Mouse (Mus musculus) neural tube, embryonic 14.5 days (tissue): ENCODE results near the gene Tmem88. TPM values are rescaled to one million over a fixed set of nuclear protein-coding genes. Genes with fewer than 3 reads are reported as not detected.

Experiments used
- ATAC-seq: fragments of 200-750 bp; cut with Nextera tagmentation; 2 replicates; pipeline ENCODE4 v1.8.0; 2017; ENCODE audit warnings: low read depth, mild to moderate bottlenecking, moderate TSS enrichment, moderate library complexity
- H3K27ac ChIP-seq: fragments of 300-500 bp; sonication (generic); 2 replicates; pipeline ENCODE4 v1.5.1; 2014; ENCODE audit warnings: low read depth, mild to moderate bottlenecking, control low read depth, low read length, moderate library complexity, mixed read lengths
- H3K27me3 ChIP-seq: fragments of 300-500 bp; sonication (generic); 2 replicates; pipeline ENCODE4 v1.6.1; 2014; ENCODE audit warnings: low read length; ENCODE audit not compliant: control insufficient read depth, insufficient read depth
- H3K36me3 ChIP-seq: fragments of 300-500 bp; sonication (generic); 2 replicates; pipeline ENCODE4 v1.6.1; 2014; ENCODE audit warnings: low read length, mixed read lengths; ENCODE audit not compliant: control insufficient read depth, insufficient read depth
- H3K4me1 ChIP-seq: fragments of 300-500 bp; sonication (generic); 2 replicates; pipeline ENCODE4 v1.6.1; 2014; ENCODE audit warnings: low read length; ENCODE audit not compliant: control insufficient read depth, insufficient read depth
- H3K4me2 ChIP-seq: fragments of 300-500 bp; sonication (generic); 2 replicates; pipeline ENCODE4 v1.6.1; 2014; ENCODE audit warnings: mild to moderate bottlenecking, low read depth, low read length, control low read depth
- H3K4me3 ChIP-seq: fragments of 300-500 bp; sonication (generic); 2 replicates; pipeline ENCODE4 v1.5.1; 2014; ENCODE audit warnings: low read depth, low read length, control low read depth, mixed read lengths
- H3K9ac ChIP-seq: fragments of 300-500 bp; sonication (generic); replicated peaks from 2 replicates; pipeline ENCODE4 v1.6.1; 2014; ENCODE audit warnings: low read depth, mild to moderate bottlenecking, control low read depth, low read length, mixed read lengths
- H3K9me3 ChIP-seq: fragments of 300-500 bp; sonication (generic); 2 replicates; pipeline ENCODE4 v1.6.1; 2016; ENCODE audit warnings: low read length; ENCODE audit not compliant: control insufficient read depth
- WGBS: fragments of 180-500 bp; shearing (Covaris S2); extraction: QIAGEN DNeasy Blood & Tissue Kit; methylation state at CpG from one replicate; pipeline ENCODE4 v1.1.7; 2014; 5-methylcytosine and 5-hydroxymethylcytosine counted together
- polyA plus RNA-seq: library from polyadenylated mRNA; unstranded; fragments of >200 nt; fragmentation: Nextera tagmentation; extraction: Ambion mirVana; gene quantifications from 2 replicates; pipeline ENCODE4 v1.2.1, GENCODE M21; 2014

Tmem88 gene
- polyA plus RNA-seq, 1 experiment from 2014 or later, result 2.3 TPM

GRCm38 (mm10) chr11:69428751-69429150 is 30.7 kb upstream of the Tmem88 start:
- H3K4me2 ChIP-seq, result no peak overlapping the region
- H3K9ac ChIP-seq, result no peak overlapping the region
- H3K36me3 ChIP-seq, result no peaks in the 10 kb centered on the region
- no peak overlapping the region for H3K4me3 ChIP-seq
- 38% methylated on average over 4 of the region's 4 CpGs for WGBS
- no peak for ATAC-seq
- H3K27ac ChIP-seq, result no peak overlapping the region
- H3K4me1 ChIP-seq, result 0 out of 2 replicates have a peak, but pooled peaks cover 4% of the 10 kb centered on the region
- H3K27me3 ChIP-seq, result no peaks in the 10 kb centered on the region
- no peaks in the 10 kb centered on the region for H3K9me3 ChIP-seq

GRCm38 (mm10) chr11:69426246-69426645 is 28.2 kb upstream of the Tmem88 start:
- peaks cover 14% of the 10 kb centered on the region; the same call in 1 of the 2 replicates for H3K27me3 ChIP-seq
- no peaks in the 10 kb centered on the region for H3K4me1 ChIP-seq
- no peak for ATAC-seq
- no peak overlapping the region for H3K9ac ChIP-seq
- H3K27ac ChIP-seq, result no peak overlapping the region
- WGBS, result 95% methylated on average over 2 of the region's 2 CpGs
- no peaks in the 10 kb centered on the region for H3K9me3 ChIP-seq
- no peaks in the 10 kb centered on the region for H3K36me3 ChIP-seq
- H3K4me2 ChIP-seq, result no peak overlapping the region
- H3K4me3 ChIP-seq, result no peak overlapping the region

GRCm38 (mm10) chr11:69423885-69424284 is 25.9 kb upstream of the Tmem88 start:
- peaks cover 16% of the 10 kb centered on the region for H3K4me1 ChIP-seq
- H3K27ac ChIP-seq, result no peak overlapping the region
- no peak for ATAC-seq
- H3K9me3 ChIP-seq, result no peaks in the 10 kb centered on the region
- H3K4me2 ChIP-seq, result no peak overlapping the region
- no peak overlapping the region for H3K4me3 ChIP-seq
- H3K36me3 ChIP-seq, result no peaks in the 10 kb centered on the region
- peaks cover 14% of the 10 kb centered on the region; the same call in 1 of the 2 replicates for H3K27me3 ChIP-seq
- 78% methylated on average over 6 of the region's 6 CpGs for WGBS
- no peak overlapping the region for H3K9ac ChIP-seq

GRCm38 (mm10) chr11:69422842-69423241 is 24.8 kb upstream of the Tmem88 start:
- H3K4me3 ChIP-seq, result no peak overlapping the region
- H3K4me1 ChIP-seq, result peaks cover 19% of the 10 kb centered on the region
- no peak overlapping the region for H3K4me2 ChIP-seq
- H3K9ac ChIP-seq, result no peak overlapping the region
- ATAC-seq, result no peak
- peaks cover 14% of the 10 kb centered on the region; the same call in 1 of the 2 replicates for H3K27me3 ChIP-seq
- H3K36me3 ChIP-seq, result no peaks in the 10 kb centered on the region
- WGBS, result 86% methylated on average over 10 of the region's 10 CpGs
- no peaks in the 10 kb centered on the region for H3K9me3 ChIP-seq
- H3K27ac ChIP-seq, result no peak overlapping the region

GRCm38 (mm10) chr11:69421131-69421977 is 23.3 kb upstream of the Tmem88 start:
- no peak overlapping the region for H3K9ac ChIP-seq
- peaks cover 28% of the 10 kb centered on the region for H3K4me1 ChIP-seq
- H3K4me3 ChIP-seq, result no peak overlapping the region
- WGBS, result 13% methylated on average over 25 of the region's 25 CpGs
- no peaks in the 10 kb centered on the region for H3K9me3 ChIP-seq
- H3K27me3 ChIP-seq, result peaks cover 14% of the 10 kb centered on the region; the same call in 1 of the 2 replicates
- H3K36me3 ChIP-seq, result no peaks in the 10 kb centered on the region
- 0 out of 2 replicates have a peak overlapping the region, but pooled peaks have one; percentile 99 for H3K4me2 ChIP-seq
- no peak overlapping the region for H3K27ac ChIP-seq
- no peak for ATAC-seq

GRCm38 (mm10) chr11:69420554-69421000 is 22.5 kb upstream of the Tmem88 start:
- WGBS, result 8% methylated on average over 10 of the region's 10 CpGs
- peaks cover 14% of the 10 kb centered on the region; the same call in 1 of the 2 replicates for H3K27me3 ChIP-seq
- H3K27ac ChIP-seq, result no peak overlapping the region
- H3K4me2 ChIP-seq, result peak overlapping the region; percentile 99
- peak overlapping the region; percentile 83 for H3K4me3 ChIP-seq
- H3K4me1 ChIP-seq, result peaks cover 28% of the 10 kb centered on the region
- H3K9ac ChIP-seq, result 0 out of 2 replicates have a peak overlapping the region, but pooled peaks have one; percentile 18
- H3K9me3 ChIP-seq, result no peaks in the 10 kb centered on the region
- ATAC-seq, result no peak
- no peaks in the 10 kb centered on the region for H3K36me3 ChIP-seq

GRCm38 (mm10) chr11:69419813-69420553 is 21.9 kb upstream of the Tmem88 start:
- no peaks in the 10 kb centered on the region for H3K36me3 ChIP-seq
- H3K4me3 ChIP-seq, result peak overlapping the region; percentile 83
- H3K27ac ChIP-seq, result peak overlapping the region; percentile 99; the same call in 1 of the 2 replicates
- H3K9me3 ChIP-seq, result no peaks in the 10 kb centered on the region
- H3K27me3 ChIP-seq, result peaks cover 14% of the 10 kb centered on the region; the same call in 1 of the 2 replicates
- ATAC-seq, result no peak
- 1% methylated on average over 31 of the region's 31 CpGs for WGBS
- peak overlapping the region; percentile 64 for H3K9ac ChIP-seq
- H3K4me2 ChIP-seq, result peak overlapping the region; percentile 99
- peaks cover 30% of the 10 kb centered on the region for H3K4me1 ChIP-seq

GRCm38 (mm10) chr11:69419443-69419812 is 21.4 kb upstream of the Tmem88 start:
- Histone ChIP-seq H3K9ac (peak overlapping the region; percentile 64), H3K9me3 (no peaks in the 10 kb centered on the region), H3K27ac (peak overlapping the region; percentile 99), H3K27me3 (peaks cover 14% of the 10 kb centered on the region; the same call in 1 of the 2 replicates), H3K36me3 (no peaks in the 10 kb centered on the region), H3K4me2 (peak overlapping the region; percentile 99), H3K4me3 (peak overlapping the region; percentile 83), H3K4me1 (peaks cover 36% of the 10 kb centered on the region)
- under 1% methylated on average over 19 of the region's 19 CpGs for WGBS
- ATAC-seq, result 0 out of 2 replicates have a peak, but pooled peaks have one; percentile 10
